Mouse (Mus musculus) lung, postnatal 0 days (tissue): ENCODE measurements around the gene Etnk2.

Experiments
- CTCF ChIP-seq: IDR thresholded peaks from 2 replicates; pipeline ENCODE4 v1.5.1; 2016; ENCODE audit warnings: antibody characterized with exemption, mild to moderate bottlenecking
- EP300 ChIP-seq: IDR thresholded peaks from 2 replicates; pipeline ENCODE4 v1.6.1; 2016; ENCODE audit warnings: antibody characterized with exemption, mild to moderate bottlenecking, control low read depth

DNA sequence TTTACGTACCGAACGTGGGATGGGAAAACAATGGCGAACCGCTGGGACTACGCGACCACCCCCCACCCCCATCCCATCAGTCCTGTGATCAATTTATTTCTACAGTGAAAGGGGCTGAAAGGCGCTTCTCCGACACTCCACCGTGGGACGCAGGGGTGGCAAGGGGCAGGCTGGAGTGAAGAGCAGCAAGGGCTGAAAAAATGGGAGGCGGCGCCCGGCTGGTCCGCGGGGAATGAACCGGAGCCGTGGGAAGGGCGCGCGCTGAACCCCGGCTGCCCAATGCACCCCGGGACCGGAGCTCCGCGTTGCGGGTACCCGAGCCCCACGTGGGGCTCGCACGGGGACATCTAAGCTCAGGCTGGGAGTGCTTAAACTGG lies 59.8 kb downstream of the Etnk2 start:
- TF ChIP-seq CTCF (no peak), EP300 (no peak)
